Mouse (Mus musculus) myocyte (in vitro differentiated cells): ENCODE data around the gene Brip1.
A peak's percentile ranks its signal among the peaks of the same experiment; 100 is the strongest.

ENCODE experiments used
- CEBPB ChIP-seq: IDR thresholded peaks from 2 replicates; pipeline ENCODE4 v1.6.1; 2011; ENCODE audit warnings: mild to moderate bottlenecking, moderate library complexity; ENCODE audit not compliant: poor library complexity, insufficient read depth, severe bottlenecking
- E2F4 ChIP-seq: IDR thresholded peaks from one replicate; pipeline ENCODE4 v1.6.1; 2011; ENCODE audit warnings: mild to moderate bottlenecking, control low read depth, moderate library complexity; ENCODE audit not compliant: insufficient read depth
- MAX ChIP-seq: IDR thresholded peaks from one replicate; pipeline ENCODE4 v1.6.1; 2011; ENCODE audit warnings: low read depth, mild to moderate bottlenecking, control low read depth
- MYOD1 ChIP-seq, 3 experiments: IDR thresholded peaks; one replicate each; pipeline ENCODE4 v1.6.1; 2011; ENCODE audit warnings: control low read depth in 2 of 3, low read depth in 2 of 3, mild to moderate bottlenecking in 2 of 3, moderate library complexity in 1 of 3; ENCODE audit not compliant: insufficient read length in 2 of 3, control insufficient read depth in 1 of 3
- MYOG ChIP-seq, 3 experiments: IDR thresholded peaks; one replicate each; pipeline ENCODE4 v1.6.1; 2011; ENCODE audit warnings: control low read depth in 2 of 3, low read depth in 2 of 3, mild to moderate bottlenecking in 2 of 3; ENCODE audit not compliant: insufficient read length in 2 of 3, control insufficient read depth in 1 of 3, insufficient read depth in 1 of 3
- POLR2A ChIP-seq: IDR thresholded peaks from one replicate; pipeline ENCODE4 v1.6.1; 2011; ENCODE audit warnings: low read depth, mild to moderate bottlenecking, control low read depth, moderate library complexity; ENCODE audit not compliant: insufficient read length
- POLR2AphosphoS2 ChIP-seq: IDR thresholded peaks from one replicate; pipeline ENCODE4 v1.6.1; 2011; ENCODE audit warnings: low read depth, control low read depth; ENCODE audit not compliant: insufficient read length
- REST ChIP-seq: IDR thresholded peaks from one replicate; pipeline ENCODE4 v1.6.1; 2011; ENCODE audit warnings: mild to moderate bottlenecking, control low read depth, moderate library complexity; ENCODE audit not compliant: insufficient read depth, insufficient read length
- SRF ChIP-seq: IDR thresholded peaks from one replicate; pipeline ENCODE4 v1.6.1; 2011; ENCODE audit warnings: low read depth; ENCODE audit not compliant: control insufficient read depth, insufficient read length
- TCF12 ChIP-seq: IDR thresholded peaks from one replicate; pipeline ENCODE4 v1.6.1; 2011; ENCODE audit warnings: mild to moderate bottlenecking, control low read depth; ENCODE audit not compliant: poor library complexity, insufficient read depth, severe bottlenecking
- TCF3 ChIP-seq: IDR thresholded peaks from one replicate; pipeline ENCODE4 v1.6.1; 2011; ENCODE audit warnings: low read depth, control low read depth; ENCODE audit not compliant: insufficient read length
- USF1 ChIP-seq: IDR thresholded peaks from one replicate; pipeline ENCODE4 v1.6.1; 2011; ENCODE audit warnings: low read depth, mild to moderate bottlenecking, control low read depth, moderate library complexity

DNA sequence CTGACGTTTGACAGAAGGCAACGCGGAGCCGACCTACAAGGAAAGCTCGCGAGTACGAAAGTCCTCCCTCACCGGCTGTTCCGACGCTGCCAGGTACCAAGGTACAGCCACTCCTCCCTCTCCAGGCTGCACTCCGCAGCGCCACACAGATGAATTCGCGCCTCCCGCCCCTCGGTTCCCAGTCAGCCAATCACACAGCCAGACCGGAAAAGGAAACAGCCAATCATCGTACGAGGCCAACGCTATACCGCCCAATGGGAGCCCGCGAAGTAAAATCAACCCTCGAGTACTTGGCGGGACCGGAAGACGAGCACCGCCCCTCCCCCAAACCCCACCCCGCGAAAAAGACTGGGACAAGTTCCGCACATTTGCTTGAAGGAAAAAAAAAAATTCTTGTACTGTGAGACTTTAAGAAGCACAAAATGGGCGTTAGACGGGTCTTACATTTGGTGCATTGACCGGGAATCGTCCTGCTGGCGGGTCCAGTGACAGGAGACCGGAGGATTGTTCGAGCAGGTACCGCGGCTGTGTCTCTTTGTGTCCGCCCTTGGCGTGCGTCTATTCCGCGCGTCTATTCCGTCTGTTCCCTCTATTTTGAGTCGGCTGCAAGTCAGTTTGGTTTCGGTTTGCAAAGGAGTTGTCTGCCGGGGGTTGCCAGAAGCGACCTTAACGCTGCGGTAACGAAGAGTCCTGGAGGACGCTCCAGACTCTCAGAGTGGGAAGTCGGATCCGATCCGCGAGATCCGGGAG lies at the start of gene Brip1:
- TF ChIP-seq POLR2A (peak; percentile 70), USF1 (no peak), POLR2AphosphoS2 (peak; percentile 71), CEBPB (no peak), TCF12 (no peak), TCF3 (no peak), MYOD1 (IDR thresholded peaks at IDR 0.05; ENCODE audit: control insufficient read depth in 1 of 3, insufficient read length in 2 of 3, low read depth in 2 of 3) (no peak), MYOG (IDR thresholded peaks at IDR 0.05; ENCODE audit: control insufficient read depth in 1 of 3, insufficient read depth in 1 of 3, insufficient read length in 2 of 3, low read depth in 2 of 3) (no peak), E2F4 (peak; percentile 94), MAX (no peak), SRF (no peak), REST (no peak)
